Mouse (Mus musculus) megakaryocyte, adult 5-6 weeks (primary cell): ENCODE measurements around the gene Meis1. TPM values are rescaled to one million over a fixed set of nuclear protein-coding genes. Genes with fewer than 3 reads are reported as not detected.

Source experiments
- ATAC-seq: 2 replicates; pipeline ENCODE4 v1.8.0; 2016; ENCODE audit warnings: mild to moderate bottlenecking, inconsistent platforms; ENCODE audit not compliant: poor library complexity, severe bottlenecking
- total RNA-seq, 2 experiments: library from RNA; stranded (forward) in 1 of 2; stranded (reverse) in 1 of 2; fragments of 153-499, 151-499 nt in 1 of 2; fragments of 221-1000, 200-1000 nt in 1 of 2; gene quantifications; 2 replicates each; pipeline versions ENCODE4 v1.2.3 to v1.2.4; 2015 to 2017

Gene Meis1
- total RNA-seq, 2 experiments from 2014 or later, result 4.2 to 6.0 TPM

DNA sequence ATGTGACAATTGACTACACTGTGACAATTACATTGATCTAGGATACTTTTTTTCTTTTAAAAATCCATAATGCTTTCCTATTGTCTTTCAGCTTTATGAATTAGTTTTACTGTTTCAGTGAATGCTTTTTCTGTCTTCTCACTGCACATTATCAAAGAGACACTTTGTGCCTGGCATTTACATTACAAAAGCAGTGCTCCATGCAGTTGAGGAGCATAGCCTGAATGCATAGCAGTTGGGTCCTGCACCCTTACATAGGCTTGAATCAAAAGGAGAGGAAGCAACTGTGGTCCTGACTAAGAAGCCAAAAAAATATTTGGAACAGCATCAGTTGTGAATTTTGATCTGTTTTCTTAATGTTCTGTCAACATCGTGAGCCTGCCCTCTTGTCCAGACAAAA is 105.5 kb downstream of the Meis1 start:
- ATAC-seq, result no peak

DNA sequence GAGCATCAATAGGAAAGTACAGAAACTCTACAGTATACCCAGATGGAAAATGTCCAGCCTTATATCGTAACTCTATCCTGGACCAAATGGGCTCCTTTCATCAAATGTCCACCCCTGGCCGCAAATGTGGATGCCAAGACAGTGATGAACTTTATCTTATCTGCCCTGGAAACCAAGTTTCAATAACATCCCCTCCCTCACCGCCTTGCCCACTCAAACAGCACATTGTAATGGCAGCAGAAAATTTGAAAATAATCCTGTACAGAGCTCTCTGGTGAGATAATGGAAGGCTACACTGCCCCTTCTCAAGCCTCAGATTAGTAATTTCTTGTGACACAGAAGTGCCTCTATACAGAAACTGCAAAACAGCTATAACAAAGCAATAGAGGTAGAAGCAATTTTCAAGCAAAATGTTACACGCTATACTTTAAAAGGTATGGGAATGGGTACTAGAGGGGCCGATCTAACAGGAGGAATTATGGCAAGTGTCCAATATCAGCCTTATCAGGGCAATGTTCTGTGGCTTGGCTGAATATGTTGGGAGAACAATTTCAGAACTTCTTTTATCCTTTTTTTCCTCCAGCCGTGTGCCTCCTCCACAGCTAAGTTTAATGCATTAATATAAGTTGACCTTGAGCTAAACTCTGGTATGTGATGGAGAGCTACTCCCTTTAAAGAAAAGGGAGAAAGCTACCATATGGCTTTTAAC is 106.3 kb downstream of the Meis1 start:
- ATAC-seq, result no peak

DNA sequence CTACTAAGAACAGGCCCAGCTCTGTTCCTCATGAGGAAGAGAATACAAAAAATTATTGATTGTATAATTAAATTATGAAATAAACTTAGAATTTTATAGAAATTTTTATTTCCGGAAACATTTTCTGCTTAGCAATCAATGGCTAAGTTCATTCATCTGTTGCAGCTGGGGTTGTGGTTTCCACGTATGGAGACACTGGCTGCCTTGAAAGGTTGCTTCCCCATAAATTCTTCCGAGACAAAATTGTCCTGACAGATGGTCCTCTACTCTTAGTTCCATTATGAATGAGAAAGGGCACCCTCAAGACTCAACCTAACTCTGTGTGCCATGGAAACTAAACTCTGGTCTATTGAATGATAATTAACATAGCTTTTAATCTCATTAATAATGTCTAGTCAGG is 111.9 kb downstream of the Meis1 start:
- ATAC-seq, result no peak

DNA sequence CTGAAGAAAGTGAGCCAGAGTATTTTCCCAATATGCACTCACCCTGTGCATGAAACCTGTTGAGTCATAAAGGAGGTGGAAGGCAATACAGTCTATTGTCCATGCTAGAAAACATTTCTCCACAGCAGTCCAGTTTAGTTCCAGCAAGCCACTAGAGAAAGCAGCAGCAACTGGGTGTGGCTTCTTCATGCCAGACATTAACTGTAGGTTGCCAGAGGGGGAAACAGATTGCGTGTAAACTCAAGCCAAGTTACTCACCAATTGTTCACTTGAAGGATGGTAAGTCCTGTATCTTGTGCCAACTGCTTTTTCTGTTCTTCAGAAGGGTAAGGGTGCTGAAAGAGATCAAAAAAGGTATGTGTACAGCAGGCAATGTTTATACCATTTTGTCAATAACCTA is 113.4 kb downstream of the Meis1 start:
- no peak for ATAC-seq

DNA sequence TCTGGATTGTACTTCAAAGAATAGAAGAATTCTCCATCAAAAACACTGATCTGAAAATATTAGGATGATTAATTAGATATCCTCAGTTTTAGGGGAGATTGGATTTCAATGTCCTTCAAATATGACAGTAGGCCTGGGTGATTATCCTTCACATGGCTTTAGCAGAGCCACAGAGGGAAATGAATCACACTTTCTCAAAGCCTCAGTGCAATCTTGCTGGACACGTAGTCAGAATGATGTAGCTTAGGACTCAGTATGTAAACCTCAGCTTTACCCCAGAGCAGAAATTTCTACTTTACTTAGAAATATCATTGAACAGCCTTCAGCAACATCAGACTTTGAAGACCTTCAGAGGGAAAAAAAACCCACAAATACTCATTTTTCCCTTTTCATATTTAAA is 113.9 kb downstream of the Meis1 start:
- ATAC-seq, result no peak

DNA sequence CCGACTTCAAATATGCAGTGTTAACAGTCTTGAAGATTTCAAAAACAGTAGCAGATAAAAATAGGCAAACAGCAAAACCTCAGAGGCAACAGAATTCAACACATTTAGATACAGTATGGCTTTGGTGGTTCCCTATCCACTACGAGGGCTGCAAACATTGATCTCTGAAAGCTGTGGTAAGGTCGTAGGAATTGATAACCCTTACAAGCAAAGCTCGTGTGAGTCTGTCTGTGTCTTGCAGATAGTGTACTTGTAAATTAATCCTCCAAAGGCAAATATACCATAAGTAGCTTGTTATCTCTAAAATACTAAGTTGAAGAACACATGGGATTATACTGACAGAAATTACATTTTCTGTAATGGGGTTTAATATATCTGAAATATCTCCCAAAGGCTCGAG is 114.5 kb downstream of the Meis1 start:
- ATAC-seq, result no peak

DNA sequence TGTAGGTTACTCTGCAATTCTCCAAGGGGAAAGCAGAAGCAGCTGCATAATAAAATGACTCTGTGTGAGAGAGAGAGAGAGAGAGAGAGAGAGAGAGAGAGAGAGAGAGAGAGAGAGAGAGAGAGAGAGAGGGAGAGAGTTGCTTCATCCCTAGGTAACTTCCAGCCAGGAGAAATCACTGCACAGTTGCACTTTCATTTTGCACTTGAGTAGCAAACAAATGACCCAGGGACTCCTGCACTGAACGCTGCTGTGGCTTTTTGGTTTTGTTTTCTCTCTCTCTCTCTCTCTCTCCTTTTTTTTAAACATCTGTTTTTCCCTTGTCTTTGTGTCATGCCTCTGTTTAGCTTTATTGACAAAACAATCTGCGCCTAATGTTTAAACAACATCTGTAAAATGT is 118.3 kb downstream of the Meis1 start:
- ATAC-seq, result no peak

DNA sequence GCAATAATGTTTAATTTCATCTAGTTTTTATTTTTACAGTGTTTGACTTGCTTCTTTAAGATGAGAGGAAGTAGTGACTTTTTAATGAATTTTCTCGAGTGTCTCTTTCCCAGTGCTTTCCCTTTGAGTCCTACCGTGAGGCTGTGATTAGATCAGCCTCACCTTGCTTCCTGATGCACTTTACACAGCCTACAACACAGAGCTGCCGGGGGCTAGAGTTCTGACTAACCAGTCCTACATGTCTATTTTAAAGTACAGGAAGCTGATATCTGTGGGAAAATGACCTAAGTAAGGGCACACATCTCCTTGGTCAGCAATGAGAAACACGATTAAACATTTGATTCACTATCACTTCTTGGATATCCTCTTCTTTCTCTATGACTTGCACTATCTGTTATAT is 119.9 kb downstream of the Meis1 start:
- ATAC-seq, result no peak

DNA sequence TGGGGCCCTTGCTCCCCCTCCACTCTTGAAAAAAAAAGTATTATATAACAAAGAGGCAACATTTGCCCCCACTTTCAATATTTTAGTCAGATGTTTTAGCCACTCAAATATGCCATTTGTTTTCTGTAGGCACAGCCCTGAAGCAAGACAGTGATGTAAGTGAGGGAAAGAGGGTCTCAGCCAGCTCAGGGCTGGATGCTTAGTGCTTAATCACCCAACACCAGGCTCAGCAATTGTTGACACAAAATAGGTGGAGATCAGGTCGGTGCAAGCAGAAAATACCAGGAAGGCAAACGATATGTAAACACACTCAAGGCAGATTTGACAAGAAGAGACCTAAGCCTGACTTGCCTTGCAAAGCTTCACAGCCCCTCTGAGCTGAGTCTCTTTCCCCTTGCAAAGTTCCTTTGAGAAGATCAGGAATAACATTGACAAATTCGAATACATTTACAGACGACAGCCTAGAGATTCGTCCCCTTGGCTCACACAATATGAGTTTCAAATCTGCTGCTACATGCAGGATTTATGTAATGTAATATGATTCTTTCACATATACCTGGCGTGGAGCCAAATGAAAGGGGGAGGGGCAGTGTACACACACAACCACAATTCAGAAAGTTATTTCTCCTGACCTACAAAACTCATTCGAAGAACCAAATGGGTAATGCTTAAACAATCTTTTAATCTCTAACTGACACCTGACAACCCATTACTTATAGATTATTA is 120.7 kb downstream of the Meis1 start:
- ATAC-seq, result no peak

DNA sequence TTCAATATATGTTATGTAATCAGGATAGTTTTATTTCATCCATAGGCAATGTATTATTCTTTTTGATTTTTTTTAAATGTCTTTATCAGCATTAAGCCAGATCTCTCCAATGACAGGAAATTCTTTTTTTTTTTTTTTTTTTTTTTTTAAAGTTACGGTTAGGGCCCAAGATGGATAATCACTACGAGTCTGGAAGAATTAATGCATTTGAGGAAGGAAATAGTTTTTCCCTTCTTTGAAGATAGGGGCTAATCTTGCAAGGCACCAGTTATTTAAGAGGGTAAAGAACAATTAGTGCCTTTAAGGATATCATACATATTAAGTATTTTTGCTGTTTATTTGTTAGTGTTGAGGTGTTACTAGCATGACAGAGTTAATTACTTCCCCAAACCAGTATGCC is 121.5 kb downstream of the Meis1 start:
- ATAC-seq, result no peak

DNA sequence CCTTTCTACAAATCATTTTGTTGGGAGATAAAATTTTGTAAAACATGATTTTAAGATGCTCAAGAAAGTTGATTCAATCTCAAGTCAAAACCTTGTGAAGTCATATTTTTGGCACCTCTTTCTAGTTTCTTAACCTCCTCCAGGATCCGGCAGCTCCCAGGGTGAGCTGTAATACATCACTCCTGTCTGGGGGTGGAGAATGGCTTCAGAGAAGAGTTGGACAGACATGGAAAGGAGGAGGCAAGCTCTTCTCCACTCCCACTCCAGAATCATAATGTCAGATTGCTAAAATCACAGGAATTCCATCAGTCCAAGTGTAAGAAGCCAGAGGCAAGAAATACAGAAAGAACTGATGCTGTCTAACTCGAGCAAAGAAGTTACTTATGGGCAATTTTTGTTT is 126.3 kb downstream of the Meis1 start:
- ATAC-seq, result no peak

DNA sequence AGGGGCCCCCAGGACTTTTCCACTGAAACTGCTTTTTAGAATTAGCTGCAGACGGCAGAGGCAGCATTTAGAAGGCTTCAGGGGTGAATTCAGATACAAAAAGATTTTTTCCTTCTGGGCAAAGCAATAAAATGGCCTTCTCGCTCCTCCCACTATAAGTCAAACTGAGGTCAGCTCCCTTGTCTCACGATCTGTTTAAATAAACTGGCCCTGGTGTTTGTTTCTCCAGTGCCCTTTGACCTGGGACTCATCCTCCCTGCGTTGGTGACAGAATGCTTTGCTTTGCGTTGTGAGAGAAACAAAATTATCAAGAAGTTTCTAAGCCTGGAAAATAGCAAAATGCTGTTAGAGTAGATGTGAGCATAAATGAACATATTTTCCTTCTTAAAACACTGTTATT is 129.6 kb downstream of the Meis1 start:
- ATAC-seq, result no peak

DNA sequence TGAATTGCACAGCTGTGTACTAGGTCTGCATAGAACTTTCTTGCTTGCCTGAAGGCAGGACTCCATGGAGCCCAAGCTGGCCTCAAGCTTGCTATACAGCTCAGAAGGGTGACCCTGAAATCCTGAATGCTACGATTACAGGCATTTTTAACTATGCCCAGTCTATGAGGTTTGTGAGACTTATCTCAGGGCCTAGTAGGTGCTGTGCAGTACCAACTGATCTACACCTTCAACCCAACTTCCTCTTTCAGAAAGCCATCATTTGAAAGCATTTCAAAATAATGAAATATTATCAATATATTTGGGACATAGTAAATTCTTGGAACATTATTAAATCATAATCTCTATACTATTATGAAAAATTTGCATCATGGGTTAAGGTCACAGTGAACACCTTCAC is 130.1 kb downstream of the Meis1 start:
- ATAC-seq, result no peak

DNA sequence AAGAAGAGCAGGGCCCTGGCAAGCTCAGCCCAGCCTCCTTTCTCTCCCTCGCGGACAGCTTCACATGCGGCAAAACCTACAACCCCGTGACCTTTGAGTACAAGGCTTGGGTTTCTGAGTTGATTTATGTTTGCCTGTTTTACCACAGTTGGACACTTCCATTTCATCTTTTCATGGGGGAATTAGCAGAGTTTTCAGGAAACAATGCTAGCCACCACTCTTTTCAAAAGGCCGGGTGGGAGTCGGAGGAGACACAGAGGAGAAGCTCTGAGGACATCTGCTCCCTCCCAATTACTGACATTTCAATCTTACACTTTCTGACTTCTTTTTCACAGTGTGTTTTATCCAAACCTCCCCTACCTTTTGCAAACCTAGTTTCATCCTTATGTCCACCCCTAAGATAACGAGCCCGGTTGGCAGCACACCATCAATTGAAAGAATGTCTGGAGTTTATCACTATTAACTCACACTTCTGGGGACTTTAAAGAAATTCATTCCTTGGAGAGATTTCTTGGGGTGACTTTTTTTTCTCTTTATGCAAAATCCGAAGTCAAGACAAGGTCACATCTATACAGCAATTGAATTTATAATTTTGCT is 133.0 kb downstream of the Meis1 start:
- ATAC-seq, result no peak

DNA sequence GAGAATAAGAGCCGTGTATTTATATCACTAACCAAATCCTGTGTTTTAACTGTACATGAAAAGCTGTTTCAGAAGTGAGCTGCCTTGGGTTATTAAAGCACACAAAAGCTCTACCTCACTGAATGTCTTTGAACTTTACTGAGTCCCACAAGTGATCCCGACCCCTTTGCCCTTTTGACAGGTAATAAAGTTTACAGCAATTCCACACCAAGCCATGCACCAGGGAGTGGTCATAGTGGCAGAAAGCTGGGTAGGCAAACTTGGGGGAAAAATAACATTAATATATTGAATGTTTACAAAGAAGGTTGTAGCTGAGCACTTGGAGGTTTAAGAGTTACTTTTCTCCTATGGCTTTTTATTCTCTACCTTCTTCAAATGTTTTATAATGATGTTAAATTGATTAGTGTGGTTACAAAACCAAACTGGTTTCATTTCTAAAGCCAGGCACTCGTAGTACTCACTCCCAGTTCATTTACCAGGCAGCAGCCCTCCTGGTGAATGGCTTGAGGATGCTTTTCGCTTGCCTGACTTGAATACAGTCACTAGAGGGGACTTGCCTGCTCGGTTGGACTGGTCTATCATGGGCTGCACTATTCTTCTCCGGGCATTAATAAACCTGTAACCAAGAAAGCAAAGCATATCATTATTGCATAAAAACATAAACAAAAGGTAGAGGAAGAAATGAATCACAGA is 133.6 kb downstream of the Meis1 start:
- no peak for ATAC-seq

DNA sequence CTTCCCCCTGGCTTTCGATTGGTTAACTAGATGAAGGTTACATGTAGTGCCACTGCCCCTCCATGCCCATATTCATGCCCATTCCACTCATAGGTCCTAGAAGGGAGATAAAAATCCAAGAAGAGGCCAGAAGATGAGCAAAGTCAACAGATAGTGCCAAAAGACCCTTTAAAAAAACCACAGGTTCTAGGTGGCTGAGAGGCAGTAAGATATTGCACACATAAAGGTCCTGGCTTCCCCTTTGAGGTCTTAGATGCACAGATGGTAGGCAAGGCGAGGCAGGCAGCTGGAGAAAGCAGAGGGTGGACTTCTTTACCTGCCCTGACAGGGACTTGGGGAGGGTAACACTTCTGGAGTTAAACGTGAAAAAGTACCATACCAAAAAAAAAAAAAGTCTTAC is 134.8 kb downstream of the Meis1 start:
- 0 out of 2 replicates have a peak, but pooled peaks have one; percentile 15 for ATAC-seq

DNA sequence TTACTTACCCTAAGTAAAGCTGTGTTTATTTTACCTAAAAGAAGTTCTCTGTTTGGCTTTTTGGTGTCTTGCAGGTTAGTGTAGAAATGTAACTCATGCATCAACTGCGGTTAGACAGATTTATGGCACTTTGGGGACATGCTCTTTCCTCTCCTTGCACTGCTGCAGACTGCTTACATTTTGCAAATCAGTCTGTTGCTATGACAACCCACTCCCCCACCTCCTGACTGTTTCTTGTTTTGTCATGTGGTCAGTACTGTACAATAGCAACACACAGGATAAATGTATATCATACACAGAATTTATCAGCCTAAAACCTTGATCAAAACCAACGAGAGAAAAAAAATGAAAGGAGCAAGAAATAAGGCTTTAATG is 135.3 kb downstream of the Meis1 start:
- ATAC-seq, result peak; percentile 38; the same call in 1 of the 2 replicates

DNA sequence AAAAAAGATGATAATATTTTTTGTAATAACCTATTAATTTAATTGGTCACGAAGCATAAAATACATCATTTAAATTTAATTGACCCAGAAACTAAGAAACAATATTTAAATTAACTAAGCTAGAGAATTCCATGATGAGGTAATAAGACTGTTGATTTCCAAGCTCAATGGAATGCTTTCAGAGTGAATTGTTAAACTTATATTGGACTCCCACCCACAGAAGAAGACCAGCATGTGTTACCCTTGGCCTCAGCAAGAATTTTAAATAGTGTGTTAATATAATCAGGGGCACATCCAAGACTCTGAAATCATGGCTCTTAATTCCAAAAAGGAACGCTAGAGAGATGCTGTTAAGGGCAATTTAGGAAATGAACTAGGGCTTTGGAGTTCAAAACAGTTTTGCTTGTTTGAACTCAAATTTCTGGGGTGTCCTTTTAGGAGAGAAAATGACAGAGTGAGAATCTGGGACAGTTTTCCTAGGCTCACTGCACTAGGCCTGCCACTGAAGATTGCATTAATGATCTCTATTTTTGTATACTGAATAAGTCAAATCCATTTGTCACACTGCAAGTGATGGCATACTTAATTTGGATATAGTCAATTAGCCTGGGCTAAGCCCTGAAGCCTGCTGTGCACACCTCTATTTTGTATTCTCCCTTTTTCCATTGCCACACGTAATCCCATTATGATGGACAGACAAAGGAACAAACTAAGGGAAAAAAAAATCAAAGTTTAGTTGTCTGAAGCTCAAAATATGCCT is 135.9 kb downstream of the Meis1 start:
- no peak for ATAC-seq

DNA sequence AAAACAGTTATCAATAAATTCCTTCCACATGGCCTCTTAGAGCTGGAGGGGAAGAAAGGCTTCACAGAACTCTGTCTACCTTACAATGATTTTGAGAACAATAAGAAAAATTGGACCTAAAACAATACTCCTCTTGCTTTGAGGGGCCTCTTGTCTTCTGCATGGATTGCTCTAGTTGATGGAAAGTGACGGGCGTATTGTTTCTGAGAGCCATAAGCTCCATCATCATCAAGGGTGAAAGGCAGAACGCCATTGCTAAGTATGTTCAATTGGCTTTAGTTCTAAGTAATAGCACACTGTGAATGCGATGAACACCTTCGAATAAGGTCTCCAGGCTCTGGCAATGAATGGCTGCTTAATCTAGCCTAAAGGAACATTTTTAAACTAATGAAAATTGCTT is 136.5 kb downstream of the Meis1 start:
- no peak for ATAC-seq

DNA sequence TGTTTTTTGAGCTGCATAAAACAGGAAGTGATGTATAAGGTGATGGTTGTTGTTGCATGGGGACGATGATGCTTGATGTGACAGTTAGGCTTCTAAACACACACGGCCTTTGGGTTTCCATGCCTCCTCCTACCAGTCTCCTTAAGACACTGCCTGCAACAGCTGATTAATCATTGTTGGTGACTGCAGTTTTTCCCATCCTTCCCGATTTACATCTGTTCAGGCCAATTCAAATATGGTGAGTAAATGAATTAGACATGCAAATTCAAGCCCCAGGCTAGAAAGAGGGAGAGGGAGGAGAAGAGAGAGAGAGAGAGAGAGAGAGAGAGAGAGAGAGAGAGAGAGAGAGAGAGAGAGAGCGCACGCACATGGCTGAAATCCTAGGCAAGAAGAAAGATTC is 138.0 kb downstream of the Meis1 start:
- no peak for ATAC-seq

DNA sequence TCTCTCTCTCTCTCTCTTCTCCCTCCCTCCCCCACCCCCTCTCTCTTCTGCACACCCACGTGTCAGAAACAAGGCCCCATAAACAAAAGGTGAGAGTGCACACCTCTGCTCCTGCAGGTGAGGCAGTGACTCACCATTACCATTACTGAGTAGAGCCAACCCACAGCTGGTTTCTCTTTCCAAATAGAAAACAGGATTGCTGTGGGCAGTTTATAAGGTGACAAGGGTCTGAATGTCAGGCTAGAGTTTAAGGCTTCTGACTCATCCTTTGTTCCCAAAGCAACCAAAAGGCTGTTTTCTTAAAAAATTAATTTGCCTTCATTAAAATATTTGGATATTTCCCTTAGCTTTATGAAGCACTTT is 139.3 kb downstream of the Meis1 start:
- no peak for ATAC-seq
